Mouse (Mus musculus): ENCODE measurements around the gene Gm20825. TPM values are rescaled to one million over a fixed set of nuclear protein-coding genes. Genes with fewer than 3 reads are reported as not detected.
"Not testable (repeated sequence)": the region's sequence is repeated elsewhere in the genome, so short reads cannot be mapped to it uniquely, and the experiment has no call there.

Gene Gm20825
- not detected in 2 replicates for polyA plus RNA-seq (2015; fragmentation: Nextera tagmentation; extraction: Ambion mirVana)

DNA sequence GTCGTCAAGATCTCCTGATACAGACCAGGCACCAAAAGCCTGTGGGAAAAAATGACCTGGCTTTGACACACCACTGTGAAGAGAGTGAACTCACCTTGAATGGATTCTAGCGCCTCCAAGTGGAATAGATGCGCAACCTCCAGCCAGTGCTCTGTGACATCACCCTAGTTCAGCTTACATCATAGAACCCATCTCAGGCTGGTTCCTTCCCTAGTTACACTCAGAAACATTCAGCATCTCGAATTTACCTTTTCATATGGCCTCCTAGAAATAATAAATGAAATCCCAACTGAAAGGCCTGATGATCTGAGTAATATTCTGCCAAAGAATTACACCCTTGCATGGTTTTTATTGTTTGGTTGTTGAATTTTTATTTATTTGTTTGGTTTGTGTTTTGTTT, at the start of gene Gm20825:
Gene Gm20825, minus strand, starts transcription at position 101 of the 400 bp plus-strand sequence.
- WGBS, result 63% methylated on average over 2 of the region's 4 CpGs
- H3K9me3 ChIP-seq (ENCODE audit: control insufficient read depth, low read length); H3K9ac ChIP-seq (ENCODE audit: low read depth, low read length); H3K27ac ChIP-seq (ENCODE audit: low read length); ATAC-seq; H3K4me1 ChIP-seq (ENCODE audit: control insufficient read depth, insufficient read depth, low read length); H3K36me3 ChIP-seq (ENCODE audit: control insufficient read depth, insufficient read depth, low read length); H3K4me3 ChIP-seq (ENCODE audit: low read length); H3K27me3 ChIP-seq (replicated peaks; ENCODE audit: control insufficient read depth, insufficient read depth, low read length); H3K4me2 ChIP-seq (ENCODE audit: low read depth, low read length): not testable (repeated sequence)

Other genes with a start within 250 kb of the Gm20825 start
- not detected in 2 replicates for gene Gm29049, start 74.3 kb downstream of the Gm20825 start, polyA plus RNA-seq (2015; fragmentation: Nextera tagmentation; extraction: Ambion mirVana)
- gene Gm20824, start 186.4 kb upstream of the Gm20825 start, polyA plus RNA-seq (2015; fragmentation: Nextera tagmentation; extraction: Ambion mirVana), result not detected in 2 replicates

All from intestine, embryonic 16.5 days (tissue).